Mouse (Mus musculus) gastrocnemius, postnatal 36 days (tissue): ENCODE measurements around the gene Pcca. TPM values are rescaled to one million over a fixed set of nuclear protein-coding genes. Genes with fewer than 3 reads are reported as not detected.

Experiments
- DNase-seq, 2 experiments: peaks; one replicate each; pipeline ENCODE4 v3.0.0; 2022
- intact Hi-C: fragments of 180-260 bp; cut with DNase I; formaldehyde crosslinking; loops from one replicate; pipeline ENCODE4 v1.15.1; 2025
- total RNA-seq, 2 experiments: library from RNA; stranded (reverse); gene quantifications; 2 replicates each; pipeline ENCODE4 v1.2.3; 2021

Pcca gene
- total RNA-seq, 2 experiments from 2014 or later: 42.3 to 42.5 TPM

DNA sequence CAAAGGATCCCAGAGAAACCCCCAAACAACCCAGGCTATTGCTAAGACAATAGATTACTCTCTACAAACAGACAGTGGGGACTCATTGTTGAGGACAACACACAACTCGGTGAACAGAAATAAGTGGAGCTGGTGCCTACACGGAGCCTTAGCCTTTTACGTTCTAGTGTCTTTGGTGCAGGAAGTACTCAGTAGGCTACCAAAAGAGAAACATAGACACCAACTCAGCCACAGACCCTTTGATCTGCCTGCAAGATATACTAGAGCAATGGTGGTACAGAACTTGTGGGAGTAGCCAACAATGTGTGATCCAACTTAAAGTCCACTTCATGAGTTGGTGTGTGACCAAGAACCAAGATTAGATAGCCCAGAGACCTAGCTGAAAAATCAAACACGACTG, 374.0 kb downstream of the Pcca start:
- no peak for DNase-seq
- intact Hi-C loops: no loop called here

DNA sequence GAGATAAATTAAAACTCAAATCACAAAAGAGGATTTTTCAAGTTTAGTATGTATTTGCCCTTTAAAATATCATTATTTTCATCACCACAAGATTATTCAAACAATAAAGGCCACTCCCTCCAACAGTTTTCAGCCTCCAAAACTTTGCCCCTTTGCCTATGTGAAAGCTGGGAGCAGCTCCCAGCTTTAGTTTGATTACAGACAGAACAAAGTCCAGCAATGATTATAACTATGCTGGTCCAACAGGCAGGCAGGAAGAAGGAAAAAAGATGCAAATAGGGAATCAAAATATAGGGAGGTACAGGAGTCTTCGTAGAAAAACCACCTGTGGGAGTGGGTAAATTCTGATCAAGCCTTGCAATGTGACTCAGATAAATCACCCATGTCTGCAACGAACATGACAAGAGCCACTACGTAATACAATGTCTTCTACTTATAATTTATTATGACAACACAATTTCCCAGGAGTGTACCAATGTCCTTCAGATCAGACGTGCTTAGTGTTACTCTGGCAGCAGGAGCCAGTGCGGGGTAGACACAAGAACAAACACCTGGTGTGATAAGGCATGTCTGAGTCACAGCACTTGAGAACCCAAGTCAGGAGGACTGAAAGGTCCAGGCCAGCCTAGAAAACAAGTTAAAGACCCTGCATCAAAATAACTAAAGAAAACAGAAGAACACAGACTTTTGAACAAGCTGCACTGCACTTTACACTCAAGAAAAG, 375.4 kb downstream of the Pcca start:
- intact Hi-C loops: no loop called here

DNA sequence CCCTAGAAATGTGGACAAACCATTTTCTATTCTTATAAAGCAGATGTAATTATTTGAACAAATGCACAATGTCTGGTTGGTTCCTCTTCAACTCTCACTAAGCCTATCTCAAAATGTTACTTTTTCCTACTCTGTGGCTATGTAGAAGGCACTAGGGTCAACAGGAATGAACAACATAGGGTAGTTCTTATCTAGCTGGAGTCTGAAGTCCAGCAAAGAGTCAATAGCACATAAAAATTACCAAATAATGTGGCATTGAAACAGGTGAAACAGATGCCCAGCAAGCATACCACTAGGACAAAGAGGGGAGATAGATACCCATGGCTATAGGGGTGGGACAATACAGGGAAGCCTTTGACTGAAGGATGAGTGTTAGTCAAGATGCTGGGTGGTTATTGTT, 377.1 kb downstream of the Pcca start:
- DNase-seq: no peak
- intact Hi-C loops: no loop called here

More for the DNA sequence above, 375.4 kb downstream of the Pcca start:
- DNase-seq: no peak

DNA sequence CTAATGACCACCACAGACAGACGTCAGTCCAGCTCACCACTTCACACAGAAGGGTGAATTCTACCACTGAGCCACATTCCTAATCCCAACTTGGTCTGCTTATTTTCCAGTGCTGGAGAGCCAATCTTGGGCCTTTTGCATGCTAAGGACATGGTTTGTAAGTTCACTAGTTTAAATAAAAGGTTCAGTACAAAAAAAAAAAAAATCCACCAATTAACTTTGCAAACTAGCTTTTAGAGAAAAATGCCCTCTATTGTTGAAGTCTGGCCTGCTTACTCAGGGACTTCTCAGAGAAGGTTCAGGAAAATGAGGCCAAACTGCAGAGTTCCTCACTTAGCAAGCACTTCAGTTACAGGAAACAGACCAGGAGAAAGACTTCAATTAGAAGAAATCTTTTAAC, 378.0 kb downstream of the Pcca start:
- intact Hi-C loops: no loop called here
- DNase-seq: no peak

- peak; percentile 29 to 45 for DNase-seq
- intact Hi-C loops: no loop called here
These were observed 378.8 kb downstream of the Pcca start for GRCm38 (mm10) chr14:122912812-122913498.

DNA sequence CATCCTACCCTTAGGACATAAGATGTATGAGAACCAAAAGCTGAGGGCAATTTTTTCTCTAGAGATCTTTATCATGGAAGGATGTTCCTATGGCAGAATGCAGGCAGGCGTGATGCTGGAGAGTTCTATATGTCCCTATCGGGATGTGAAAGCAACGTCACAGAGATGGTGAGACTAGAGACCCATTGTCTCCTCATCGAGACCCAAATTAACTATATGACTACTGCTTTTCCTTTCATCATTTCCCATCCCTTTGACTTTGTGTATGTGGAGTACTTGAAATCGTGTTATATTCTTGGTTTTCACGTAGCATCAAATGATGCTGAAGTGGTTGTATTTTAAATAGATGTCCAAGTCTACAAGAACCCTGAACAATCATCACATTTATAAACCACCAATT, 379.5 kb downstream of the Pcca start, which contains the start of gene Ggact:
Ggact (minus strand) TSS at position 101 of the 400 bp plus-strand sequence.
- no peak for DNase-seq
- intact Hi-C loops: no loop called here

DNA sequence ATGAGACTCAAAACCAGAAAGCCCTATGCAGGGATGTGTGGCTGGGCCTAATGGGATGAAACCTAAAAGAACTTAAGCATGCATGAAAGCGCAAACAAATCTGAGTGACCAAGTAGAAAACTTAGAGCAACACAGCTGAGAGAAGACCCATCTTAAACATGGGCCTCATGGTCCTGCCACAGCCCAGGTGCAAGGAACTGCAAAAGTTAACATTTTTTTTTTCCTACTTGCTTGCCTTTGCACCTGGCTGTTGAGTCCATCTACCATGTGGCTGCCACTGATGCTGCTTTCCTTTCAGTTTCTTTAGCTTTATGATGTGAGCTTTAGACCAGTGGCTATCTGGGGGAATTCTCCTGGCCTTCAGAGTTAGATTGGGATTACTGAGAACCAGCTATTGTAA, 383.6 kb downstream of the Pcca start:
- no peak for DNase-seq
- intact Hi-C loops: no loop called here

DNA sequence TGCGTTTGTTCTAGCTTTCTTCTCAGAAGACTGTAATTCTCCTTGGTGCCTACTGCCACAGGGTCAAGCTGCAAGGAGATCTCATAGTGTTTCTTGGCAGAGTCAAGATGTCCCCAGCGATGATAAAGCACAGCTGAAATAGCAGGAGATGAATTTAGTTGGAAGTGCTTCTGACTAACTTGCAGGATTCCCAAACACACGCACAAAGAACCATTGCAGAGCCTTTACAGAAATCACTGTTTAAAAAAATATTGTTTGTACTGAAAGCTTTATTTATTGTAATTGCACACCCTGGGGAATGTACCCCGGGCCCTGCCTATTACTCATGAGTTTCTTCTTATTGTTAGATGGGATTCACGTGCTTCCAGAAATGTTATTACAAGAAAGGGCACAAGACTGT, 385.9 kb downstream of the Pcca start:
- intact Hi-C loops: no loop called here
- no peak for DNase-seq

- DNase-seq: no peak
- intact Hi-C loops: no loop called here
These were observed 402.3 kb downstream of the Pcca start for GRCm38 (mm10) chr14:122936460-122936859.

Other genes with a start within 250 kb of the Pcca start
- not detected for gene Gm5089, start 83.2 kb upstream of the Pcca start, total RNA-seq
- not detected for gene Zic5, start 68.6 kb upstream of the Pcca start, total RNA-seq
- not detected for gene Zic2, start 58.9 kb upstream of the Pcca start, total RNA-seq
- not detected for gene Gm10837, start 43.7 kb upstream of the Pcca start, total RNA-seq